Mouse (Mus musculus): ENCODE data around the gene Cyp2d22. TPM values are rescaled to one million over a fixed set of nuclear protein-coding genes. Genes with fewer than 3 reads are reported as not detected.
"Not testable (repeated sequence)": the region's sequence is repeated elsewhere in the genome, so short reads cannot be mapped to it uniquely, and the experiment has no call there.

The Cyp2d22 gene
- polyA plus RNA-seq, 1 experiment from 2014 or later = 2.1 TPM

GRCm38 (mm10) chr15:82374437-82374836 is 5.6 kb downstream of the Cyp2d22 start:
- Histone ChIP-seq H3K4me2 (no peak overlapping the region), H3K9me3 (replicated peaks) (no peaks in the 10 kb centered on the region), H3K4me1 (peaks cover 4% of the 10 kb centered on the region; the same call in 1 of the 2 replicates), H3K27me3 (replicated peaks) (no peaks in the 10 kb centered on the region), H3K4me3 (replicated peaks) (no peak overlapping the region), H3K27ac (replicated peaks) (no peak overlapping the region), H3K36me3 (no peaks in the 10 kb centered on the region), H3K9ac (replicated peaks) (no peak overlapping the region)
- no peak for ATAC-seq (ENCODE audit: low FRiP score)
- 71% methylated on average over 5 of the region's 5 CpGs for WGBS

GRCm38 (mm10) chr15:82372991-82373390 is 7.1 kb downstream of the Cyp2d22 start:
- Histone ChIP-seq H3K27ac (replicated peaks) (no peak overlapping the region), H3K9ac (replicated peaks) (no peak overlapping the region), H3K9me3 (replicated peaks) (no peaks in the 10 kb centered on the region), H3K4me3 (replicated peaks) (no peak overlapping the region), H3K27me3 (replicated peaks) (no peaks in the 10 kb centered on the region), H3K4me2 (no peak overlapping the region), H3K36me3 (no peaks in the 10 kb centered on the region), H3K4me1 (peaks cover 3% of the 10 kb centered on the region; the same call in 1 of the 2 replicates)
- no peak for ATAC-seq (ENCODE audit: low FRiP score)
- 88% methylated on average over 5 of the region's 5 CpGs for WGBS

GRCm38 (mm10) chr15:82372446-82372845 is 7.6 kb downstream of the Cyp2d22 start:
- no peaks in the 10 kb centered on the region for H3K9me3 ChIP-seq (replicated peaks)

GRCm38 (mm10) chr15:82368851-82369250 is 11.2 kb downstream of the Cyp2d22 start:
- Histone ChIP-seq H3K9me3 (replicated peaks) (no peaks in the 10 kb centered on the region), H3K9ac (replicated peaks) (no peak overlapping the region), H3K4me1 (no peaks in the 10 kb centered on the region), H3K36me3 (no peaks in the 10 kb centered on the region), H3K27me3 (replicated peaks) (no peaks in the 10 kb centered on the region), H3K4me3 (replicated peaks) (no peak overlapping the region), H3K4me2 (no peak overlapping the region), H3K27ac (replicated peaks) (no peak overlapping the region)
- ATAC-seq (ENCODE audit: low FRiP score) = no peak
- 88% methylated on average over 1 of the region's 1 CpGs for WGBS

More at GRCm38 (mm10) chr15:82372446-82372845, 7.6 kb downstream of the Cyp2d22 start:
- no peak for ATAC-seq (ENCODE audit: low FRiP score)
- no peak overlapping the region for H3K4me2 ChIP-seq
- no peak overlapping the region for H3K9ac ChIP-seq (replicated peaks)
- WGBS = 92% methylated on average over 6 of the region's 6 CpGs
- H3K27me3 ChIP-seq (replicated peaks) = no peaks in the 10 kb centered on the region
- no peak overlapping the region for H3K27ac ChIP-seq (replicated peaks)
- peaks cover 3% of the 10 kb centered on the region; the same call in 1 of the 2 replicates for H3K4me1 ChIP-seq
- no peaks in the 10 kb centered on the region for H3K36me3 ChIP-seq
- H3K4me3 ChIP-seq (replicated peaks) = no peak overlapping the region

- H3K4me3 ChIP-seq (replicated peaks) = no peak overlapping the region
- WGBS = 98% methylated on average over 4 of the region's 4 CpGs
- no peaks in the 10 kb centered on the region for H3K9me3 ChIP-seq (replicated peaks)
- no peaks in the 10 kb centered on the region for H3K4me1 ChIP-seq
- no peak overlapping the region for H3K4me2 ChIP-seq
- no peaks in the 10 kb centered on the region for H3K36me3 ChIP-seq
- ATAC-seq (ENCODE audit: low FRiP score) = no peak
- no peaks in the 10 kb centered on the region for H3K27me3 ChIP-seq (replicated peaks)
- H3K27ac ChIP-seq (replicated peaks) = no peak overlapping the region
- H3K9ac ChIP-seq (replicated peaks) = no peak overlapping the region
Observed at GRCm38 (mm10) chr15:82368146-82368545, 11.9 kb downstream of the Cyp2d22 start.

- not testable (repeated sequence) for H3K36me3 ChIP-seq; H3K4me2 ChIP-seq; H3K4me3 ChIP-seq (replicated peaks); H3K27ac ChIP-seq (replicated peaks); H3K4me1 ChIP-seq; H3K9me3 ChIP-seq (replicated peaks); H3K9ac ChIP-seq (replicated peaks); ATAC-seq (ENCODE audit: low FRiP score); H3K27me3 ChIP-seq (replicated peaks)
- 20% methylated on average over 7 of the region's 9 CpGs for WGBS
Observed at GRCm38 (mm10) chr15:82364561-82364960, 15.5 kb downstream of the Cyp2d22 start.

- H3K36me3 ChIP-seq; H3K4me3 ChIP-seq (replicated peaks); ATAC-seq (ENCODE audit: low FRiP score); H3K4me1 ChIP-seq; H3K9me3 ChIP-seq (replicated peaks); H3K9ac ChIP-seq (replicated peaks); H3K27me3 ChIP-seq (replicated peaks); H3K4me2 ChIP-seq; H3K27ac ChIP-seq (replicated peaks): not testable (repeated sequence)
- WGBS = 83% methylated on average over 7 of the region's 12 CpGs
Observed at GRCm38 (mm10) chr15:82363801-82364200, 16.3 kb downstream of the Cyp2d22 start.

GRCm38 (mm10) chr15:82362234-82362633 is 17.8 kb downstream of the Cyp2d22 start:
- Histone ChIP-seq H3K9me3 (replicated peaks) (no peaks in the 10 kb centered on the region), H3K4me3 (replicated peaks) (no peak overlapping the region), H3K9ac (replicated peaks) (no peak overlapping the region), H3K4me2 (no peak overlapping the region), H3K27me3 (replicated peaks) (no peaks in the 10 kb centered on the region), H3K4me1 (no peaks in the 10 kb centered on the region), H3K36me3 (no peaks in the 10 kb centered on the region), H3K27ac (replicated peaks) (no peak overlapping the region)
- ATAC-seq (ENCODE audit: low FRiP score) = no peak
- 89% methylated on average over 4 of the region's 4 CpGs for WGBS

GRCm38 (mm10) chr15:82361459-82362018 is 18.5 kb downstream of the Cyp2d22 start:
- Histone ChIP-seq H3K36me3 (no peaks in the 10 kb centered on the region), H3K9ac (replicated peaks) (no peak overlapping the region), H3K4me3 (replicated peaks) (no peak overlapping the region), H3K27me3 (replicated peaks) (no peaks in the 10 kb centered on the region), H3K27ac (replicated peaks) (no peak overlapping the region), H3K4me2 (no peak overlapping the region), H3K9me3 (replicated peaks) (no peaks in the 10 kb centered on the region), H3K4me1 (no peaks in the 10 kb centered on the region)
- WGBS = 80% methylated on average over 11 of the region's 11 CpGs
- no peak for ATAC-seq (ENCODE audit: low FRiP score)

GRCm38 (mm10) chr15:82358431-82359260 is 21.4 kb downstream of the Cyp2d22 start:
- WGBS = 65% methylated on average over 22 of the region's 22 CpGs
- Histone ChIP-seq H3K4me1 (peaks cover 7% of the 10 kb centered on the region), H3K4me3 (replicated peaks) (no peak overlapping the region), H3K36me3 (no peaks in the 10 kb centered on the region), H3K9me3 (replicated peaks) (no peaks in the 10 kb centered on the region), H3K9ac (replicated peaks) (no peak overlapping the region), H3K27ac (replicated peaks) (no peak overlapping the region), H3K27me3 (replicated peaks) (no peaks in the 10 kb centered on the region), H3K4me2 (no peak overlapping the region)
- ATAC-seq (ENCODE audit: low FRiP score) = no peak

GRCm38 (mm10) chr15:82354126-82354945 is 25.7 kb downstream of the Cyp2d22 start, which contains the start of gene Ndufa6:
Gene Ndufa6 (minus strand): TSS chr15:82354322.
- peak; percentile 99 for ATAC-seq (ENCODE audit: low FRiP score)
- Histone ChIP-seq H3K36me3 (peaks cover 16% of the 10 kb centered on the region), H3K4me2 (peak within 1 kb of the TSS; percentile 90), H3K4me3 (replicated peaks) (peak within 1 kb of the TSS; percentile 94), H3K27me3 (replicated peaks) (no peaks in the 10 kb centered on the region), H3K4me1 (peaks cover 34% of the 10 kb centered on the region), H3K27ac (replicated peaks) (peak within 1 kb of the TSS; percentile 92), H3K9me3 (replicated peaks) (no peaks in the 10 kb centered on the region), H3K9ac (replicated peaks) (peak within 1 kb of the TSS; percentile 99)
- 2% methylated on average over 57 of the region's 57 CpGs for WGBS

Data from neural tube, embryonic 15.5 days (tissue).